Mouse (Mus musculus): ENCODE data around the gene Melk. TPM values are rescaled to one million over a fixed set of nuclear protein-coding genes. Genes with fewer than 3 reads are reported as not detected.

Gene Melk
- total RNA-seq, 2 experiments from 2014 or later, result 0.57 to 0.74 TPM

- intact Hi-C loops (cut with DNase I), result loop anchor here (10.0 kb wide), 1 partner anchor 433 kb away; the partner anchor contains the start of gene Zcchc7
- peak; percentile 7 to 22 for DNase-seq (ENCODE audit: low spot score in 2 of 2)
These were observed 21.4 kb downstream of the Melk start for GRCm38 (mm10) chr4:44322124-44322523.

- DNase-seq (ENCODE audit: low spot score in 2 of 2), result no peak
- intact Hi-C loops (cut with DNase I), result loop anchor here (10.0 kb wide), 1 partner anchor 429 kb away; the partner anchor contains the start of gene Zcchc7
These were observed 24.8 kb downstream of the Melk start for GRCm38 (mm10) chr4:44325453-44325852.

GRCm38 (mm10) chr4:44326721-44327120, 26.0 kb downstream of the Melk start:
- no peak for DNase-seq (ENCODE audit: low spot score in 2 of 2)
- intact Hi-C loops (cut with DNase I), result loop anchor here (10.0 kb wide), 1 partner anchor 428 kb away; the partner anchor contains the start of gene Zcchc7

GRCm38 (mm10) chr4:44327976-44328375, 27.3 kb downstream of the Melk start:
- intact Hi-C loops (cut with DNase I), result loop anchor here (10.0 kb wide), 1 partner anchor 427 kb away; the partner anchor contains the start of gene Zcchc7

GRCm38 (mm10) chr4:44335006-44335405, 34.3 kb downstream of the Melk start:
- DNase-seq (ENCODE audit: low spot score in 2 of 2), result no peak
- intact Hi-C loops (cut with DNase I), result no loop called here

More at GRCm38 (mm10) chr4:44327976-44328375, 27.3 kb downstream of the Melk start:
- DNase-seq (ENCODE audit: low spot score in 2 of 2), result no peak

GRCm38 (mm10) chr4:44361670-44362069, 61.0 kb downstream of the Melk start:
- DNase-seq (ENCODE audit: low spot score in 2 of 2), result no peak
- intact Hi-C loops (cut with DNase I), result no loop called here

- intact Hi-C loops (cut with DNase I), result no loop called here
- DNase-seq (ENCODE audit: low spot score in 2 of 2), result no peak
These were observed 62.8 kb downstream of the Melk start for GRCm38 (mm10) chr4:44363434-44364013.

- intact Hi-C loops (cut with DNase I), result no loop called here
- no peak for DNase-seq (ENCODE audit: low spot score in 2 of 2)
These were observed 91.8 kb downstream of the Melk start for GRCm38 (mm10) chr4:44392231-44393216.

GRCm38 (mm10) chr4:44402607-44403006, 101.9 kb downstream of the Melk start:
- DNase-seq (ENCODE audit: low spot score in 2 of 2), result no peak
- intact Hi-C loops (cut with DNase I), result no loop called here

GRCm38 (mm10) chr4:44404487-44404886, 103.8 kb downstream of the Melk start:
- DNase-seq (ENCODE audit: low spot score in 2 of 2), result no peak
- intact Hi-C loops (cut with DNase I), result no loop called here

Other genes starting within 250 kb of the Melk start
- gene Gne, start 216.7 kb upstream of the Melk start, total RNA-seq (2021), result 10 to 100 TPM; 45.5 to 56.8 TPM
- 10 to 100 TPM; 62.2 to 64.8 TPM for gene Rnf38, start 67.1 kb upstream of the Melk start, total RNA-seq (2021)

Measured in left cerebral cortex, postnatal 36 days (tissue).